Mouse (Mus musculus): ENCODE results near the gene Csnk2a1.

DNA sequence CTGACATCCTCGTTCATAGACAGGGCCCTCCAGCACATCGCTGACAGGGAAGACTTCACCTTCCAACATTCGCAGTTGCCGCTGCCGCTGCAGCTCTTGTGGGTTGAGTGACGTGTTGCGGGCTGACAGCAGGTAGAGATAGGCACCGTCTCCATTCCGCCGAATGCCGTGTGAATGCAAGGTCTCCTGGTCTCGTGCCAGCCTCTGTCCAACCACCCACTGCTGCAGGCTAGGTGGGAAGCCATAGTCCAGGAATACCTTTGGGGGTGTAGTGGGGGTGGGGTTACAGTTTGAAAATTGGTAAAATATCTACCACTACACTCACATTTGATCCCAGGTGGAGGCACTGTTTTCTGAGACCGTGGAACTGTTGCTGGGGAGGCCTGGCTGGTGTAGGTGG, 99.5 kb downstream of the Csnk2a1 start:
- no peak for TF ChIP-seq CTCF (IDR thresholded peaks at IDR 0.05; ENCODE audit: borderline replicate concordance, insufficient read depth, low read depth, low read length)
- no peak for TF ChIP-seq POLR2A (IDR thresholded peaks at IDR 0.05; ENCODE audit: borderline replicate concordance, insufficient read depth, low read length)
